Mouse (Mus musculus) E14TG2a.4 (cell line): ENCODE data around the gene Unc93b1.

Experiments used
- H3K27me3 ChIP-seq: 2 replicates; pipeline ENCODE4 v1.6.1; 2014; ENCODE audit warnings: low read length, control low read depth; ENCODE audit not compliant: insufficient read depth
- H3K36me3 ChIP-seq: 2 replicates; pipeline ENCODE4 v1.6.1; 2014; ENCODE audit warnings: low read length, control low read depth; ENCODE audit not compliant: insufficient read depth
- H3K4me1 ChIP-seq: replicated peaks from 2 replicates; pipeline ENCODE4 v1.6.1; 2014; ENCODE audit warnings: low read depth, low read length, control low read depth
- H3K4me3 ChIP-seq: replicated peaks from 2 replicates; pipeline ENCODE4 v1.5.1; 2014; ENCODE audit warnings: mild to moderate bottlenecking, low read length
- H3K9me3 ChIP-seq: 2 replicates; pipeline ENCODE4 v1.6.1; 2014; ENCODE audit warnings: low read length, control low read depth
- CTCF ChIP-seq: conservative IDR thresholded peaks from 2 replicates; pipeline ENCODE4 v1.5.1; 2014; ENCODE audit warnings: low read length
- NANOG ChIP-seq: IDR thresholded peaks from 2 replicates; pipeline ENCODE4 v1.6.1; 2014; ENCODE audit warnings: borderline replicate concordance, low read length, mixed read lengths
- POU5F1 ChIP-seq: IDR thresholded peaks from 2 replicates; pipeline ENCODE4 v1.6.1; 2014; ENCODE audit warnings: low read length, borderline replicate concordance

Unc93b1 gene

GRCm38 (mm10) chr19:3929211-3929941, 5.6 kb upstream of the Unc93b1 start, which contains the start of gene Aldh3b1:
Aldh3b1 (minus strand) TSS chr19:3929808.
- H3K36me3 ChIP-seq = no peaks in the 10 kb centered on the region
- 0 out of 2 replicates have a peak, but pooled peaks cover 6% of the 10 kb centered on the region for H3K27me3 ChIP-seq
- peak within 1 kb of the TSS; percentile 71 for H3K4me3 ChIP-seq
- peaks cover 43% of the 10 kb centered on the region for H3K4me1 ChIP-seq
- TF ChIP-seq POU5F1 (no peak), CTCF (no peak), NANOG (no peak)
- H3K9me3 ChIP-seq = no peaks in the 10 kb centered on the region

- Histone ChIP-seq H3K4me3 (peak overlapping the region; percentile 71), H3K36me3 (no peaks in the 10 kb centered on the region), H3K27me3 (peaks cover 14% of the 10 kb centered on the region), H3K9me3 (no peaks in the 10 kb centered on the region), H3K4me1 (peaks cover 44% of the 10 kb centered on the region)
- TF ChIP-seq CTCF = no peak
- TF ChIP-seq NANOG = no peak
- TF ChIP-seq POU5F1 = no peak
Observed at GRCm38 (mm10) chr19:3930262-3931057, 4.5 kb upstream of the Unc93b1 start.

- Histone ChIP-seq H3K27me3 (peaks cover 27% of the 10 kb centered on the region), H3K9me3 (no peaks in the 10 kb centered on the region), H3K36me3 (no peaks in the 10 kb centered on the region), H3K4me1 (peaks cover 56% of the 10 kb centered on the region), H3K4me3 (no peak overlapping the region)
- TF ChIP-seq NANOG = no peak
- no peak for TF ChIP-seq CTCF
- TF ChIP-seq POU5F1 = no peak
Observed at GRCm38 (mm10) chr19:3931716-3932115, 3.3 kb upstream of the Unc93b1 start.

- Histone ChIP-seq H3K36me3 (no peaks in the 10 kb centered on the region), H3K4me1 (peaks cover 31% of the 10 kb centered on the region), H3K4me3 (peak overlapping the region; percentile 79), H3K27me3 (peaks cover 34% of the 10 kb centered on the region), H3K9me3 (no peaks in the 10 kb centered on the region)
- TF ChIP-seq POU5F1 (no peak), CTCF (no peak), NANOG (no peak)
Observed at GRCm38 (mm10) chr19:3935896-3936850, 1.2 kb downstream of the Unc93b1 start.

GRCm38 (mm10) chr19:3942315-3942714, 7.3 kb downstream of the Unc93b1 start:
- Histone ChIP-seq H3K27me3 (peaks cover 20% of the 10 kb centered on the region), H3K9me3 (no peaks in the 10 kb centered on the region), H3K4me1 (peaks cover 38% of the 10 kb centered on the region), H3K36me3 (no peaks in the 10 kb centered on the region), H3K4me3 (peak overlapping the region; percentile 58)
- TF ChIP-seq CTCF = no peak
- no peak for TF ChIP-seq POU5F1
- TF ChIP-seq NANOG = no peak

GRCm38 (mm10) chr19:3942986-3943735, 8.2 kb downstream of the Unc93b1 start:
- Histone ChIP-seq H3K27me3 (peaks cover 16% of the 10 kb centered on the region), H3K4me1 (peaks cover 39% of the 10 kb centered on the region)
- TF ChIP-seq POU5F1 (no peak), NANOG (no peak), CTCF (no peak)

GRCm38 (mm10) chr19:3945872-3946564, 11.0 kb downstream of the Unc93b1 start:
- H3K27me3 ChIP-seq = peaks cover 15% of the 10 kb centered on the region
- no peaks in the 10 kb centered on the region for H3K36me3 ChIP-seq
- no peak overlapping the region for H3K4me3 ChIP-seq
- H3K9me3 ChIP-seq = no peaks in the 10 kb centered on the region
- TF ChIP-seq CTCF = no peak
- no peak for TF ChIP-seq NANOG
- no peak for TF ChIP-seq POU5F1
- peaks cover 54% of the 10 kb centered on the region for H3K4me1 ChIP-seq

More at GRCm38 (mm10) chr19:3942986-3943735, 8.2 kb downstream of the Unc93b1 start:
- no peaks in the 10 kb centered on the region for H3K36me3 ChIP-seq
- H3K9me3 ChIP-seq = no peaks in the 10 kb centered on the region
- H3K4me3 ChIP-seq = peak overlapping the region; percentile 58
